Mouse (Mus musculus) kidney, postnatal 10 days (tissue): Measurements from ENCODE around the gene Olfr1099.

ENCODE experiments used
- DNase-seq: peaks from one replicate; pipeline ENCODE4 v3.0.0; 2021; ENCODE audit warnings: mixed read lengths

Olfr1099 gene

DNA sequence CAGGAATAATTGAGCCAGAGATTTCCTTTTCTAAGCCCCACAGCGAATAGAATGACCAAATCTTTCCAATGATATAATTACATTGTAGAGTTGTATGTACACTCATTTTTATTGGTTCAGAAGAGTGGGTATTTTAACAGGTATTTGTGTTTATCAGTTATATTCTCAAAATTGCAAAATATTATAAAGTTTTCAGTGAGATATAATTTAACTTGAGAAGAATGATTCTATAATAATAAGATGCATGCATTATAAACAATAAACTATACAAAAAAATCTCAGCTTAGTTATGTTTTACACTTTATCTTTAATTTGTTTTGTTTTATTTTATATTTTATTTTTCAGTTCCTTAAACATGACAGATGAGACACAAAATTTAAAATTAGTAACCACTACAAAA, at the start of gene Olfr1099:
Gene Olfr1099 (minus strand): TSS at position 101 of the 400 bp plus-strand sequence.
- DNase-seq: no peak

DNA sequence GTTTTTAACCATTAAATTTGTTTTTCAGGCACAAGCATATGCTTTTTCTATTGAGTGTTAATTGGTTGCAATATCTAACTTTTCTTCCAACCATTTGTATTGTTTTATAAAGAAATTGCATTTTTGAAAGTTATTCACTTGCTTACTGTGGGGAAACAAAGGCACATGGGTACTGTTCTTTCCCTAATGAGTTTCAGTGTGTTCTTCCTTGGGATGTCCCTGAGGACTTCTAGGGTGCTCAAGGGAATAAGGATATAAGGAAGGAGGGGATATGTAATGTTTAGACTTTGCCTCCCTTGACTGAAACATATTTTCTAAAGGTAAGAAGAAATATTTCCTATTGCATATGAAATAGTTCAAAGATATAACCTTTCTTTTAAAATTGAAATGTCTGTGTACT, 37.6 kb upstream of the Olfr1099 start, which contains the start of gene Olfr1102:
Gene Olfr1102 (plus strand): TSS at position 301 of the 400 bp plus-strand sequence.
- DNase-seq: no peak

DNA sequence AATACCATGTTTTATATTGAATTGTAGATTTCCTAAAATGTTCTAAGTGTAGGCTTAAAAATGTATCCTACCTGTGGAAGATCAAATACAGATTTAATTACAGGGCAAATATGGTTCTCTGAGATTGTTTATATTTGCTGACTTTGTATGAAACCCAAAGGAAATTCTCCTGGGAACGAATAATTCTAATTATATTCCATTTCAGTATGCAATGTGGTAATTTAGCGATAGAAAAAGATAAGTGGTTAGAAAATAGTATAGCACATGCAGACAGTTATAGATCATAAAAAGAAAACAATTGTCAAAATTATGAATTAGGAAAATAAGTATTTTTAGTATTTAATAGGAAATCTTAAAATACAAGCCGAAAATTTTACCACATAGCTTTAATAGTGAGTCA, 30.6 kb upstream of the Olfr1099 start, which contains the start of gene Olfr1101:
Gene Olfr1101 (minus strand): TSS at position 101 of the 400 bp plus-strand sequence.
- no peak for DNase-seq

DNA sequence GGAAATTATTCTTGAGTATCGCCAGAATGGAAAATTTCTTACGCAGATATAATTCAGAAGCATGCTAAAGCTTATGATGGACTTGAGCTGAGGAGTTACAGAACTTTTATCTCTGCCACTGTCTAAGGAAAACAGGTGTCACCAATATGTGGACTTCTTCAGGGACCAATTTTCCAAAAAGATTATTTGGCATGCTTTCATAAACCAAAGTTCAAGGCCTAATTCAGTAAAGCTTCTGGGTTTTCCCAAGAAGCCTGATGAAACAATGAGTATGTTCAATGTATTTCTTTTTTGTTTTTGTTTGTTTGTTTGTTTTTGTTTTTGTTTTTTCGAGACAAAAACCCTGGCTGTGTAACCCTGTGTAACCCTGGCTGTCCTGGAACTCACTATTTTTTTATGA, 19.4 kb upstream of the Olfr1099 start, which contains the start of gene Olfr1100:
Gene Olfr1100 (minus strand): TSS at position 101 of the 400 bp plus-strand sequence.
- DNase-seq: no peak

DNA sequence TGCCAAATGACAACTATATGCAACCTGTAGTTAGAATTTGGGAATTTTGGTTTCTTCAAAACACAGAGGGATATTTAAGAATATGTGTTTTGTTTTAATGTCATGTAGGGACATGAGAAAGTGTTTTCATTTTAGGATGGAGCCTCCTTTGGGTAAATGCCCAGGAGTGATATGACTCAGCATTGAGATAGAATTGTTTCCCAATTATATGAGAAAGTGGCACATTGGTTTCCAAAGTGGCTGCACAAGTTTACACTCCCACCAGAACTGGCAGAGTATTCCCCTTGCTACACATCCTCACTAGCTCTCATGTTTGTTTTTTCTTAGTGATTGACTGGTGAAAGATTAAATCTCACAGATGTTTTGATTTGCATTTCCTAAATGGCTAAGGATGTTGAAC, 33.9 kb downstream of the Olfr1099 start:
- DNase-seq: no peak

DNA sequence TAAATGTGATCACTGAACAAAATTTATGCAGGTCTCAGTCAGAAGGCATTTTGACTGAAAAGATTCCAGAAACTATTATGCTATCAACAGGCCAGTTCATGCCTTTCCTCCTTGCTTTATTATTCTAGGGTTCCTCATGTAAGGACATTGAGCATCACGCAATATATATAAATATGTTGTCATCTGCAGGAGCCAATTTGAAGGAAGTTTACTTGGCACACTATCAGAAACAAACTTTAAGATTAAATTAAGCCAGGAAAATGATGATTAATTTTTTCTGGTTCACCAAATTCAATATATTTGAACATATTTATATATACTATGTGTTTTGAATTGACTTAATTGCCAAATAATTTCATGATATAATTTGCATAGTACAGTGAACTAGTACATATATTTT, 36.0 kb downstream of the Olfr1099 start, which contains the start of gene Olfr1098:
Gene Olfr1098 (minus strand): TSS at position 101 of the 400 bp plus-strand sequence.
- no peak for DNase-seq

DNA sequence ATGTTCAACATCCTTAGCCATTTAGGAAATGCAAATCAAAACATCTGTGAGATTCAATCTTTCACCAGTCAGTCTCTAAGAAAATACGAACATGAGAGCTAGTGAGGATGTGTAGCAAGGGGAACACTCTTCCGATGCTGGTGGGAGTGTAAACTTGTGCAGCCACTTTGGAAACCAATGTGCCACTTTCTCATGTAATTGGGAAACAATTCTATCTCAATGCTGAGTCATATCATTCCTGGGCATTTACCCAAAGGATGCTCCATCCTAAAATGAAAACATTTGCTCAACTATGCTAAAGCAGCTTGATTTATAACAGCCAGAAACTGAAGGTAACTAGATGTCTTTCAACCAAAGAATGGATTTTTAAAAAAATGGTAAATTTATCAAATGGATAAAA, 54.8 kb downstream of the Olfr1099 start:
- DNase-seq: no peak
